Comparison of ENCODE assay signal across 21 mouse cellular contexts in the genomic region with DNA sequence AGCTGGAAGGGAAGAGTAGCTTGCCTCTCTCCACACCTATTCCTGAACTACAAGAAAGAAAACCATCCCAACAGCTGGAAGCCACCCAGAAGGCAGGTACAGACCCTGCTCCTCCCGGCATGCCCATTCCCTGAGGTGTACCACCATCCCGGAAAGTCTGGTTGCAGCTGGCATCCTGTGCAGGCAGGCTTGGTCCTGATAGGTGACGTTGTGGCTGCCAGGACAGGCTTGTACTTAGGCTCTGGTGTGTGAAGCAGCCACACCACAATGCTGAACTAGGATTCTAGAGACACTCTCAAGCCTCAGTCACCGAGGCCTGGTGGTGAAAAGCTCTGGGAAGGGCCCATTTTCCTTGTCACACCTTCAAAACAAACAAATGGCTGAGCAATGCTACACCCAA. TPM values are rescaled to one million over a fixed set of nuclear protein-coding genes. Genes with fewer than 3 reads are reported as not detected.
"Had no signal": no experiment of that assay in that cellular context is flagged by ENCODE, and none has a peak within 500 bp of the region (broad histone marks: within the 10 kb centered on the region; RNA-seq: fewer than 3 reads in every experiment).

No protein-coding gene starts in this region.

- H3K9ac ChIP-seq: liver, embryonic 14.5 days; liver, postnatal 0 days; lung, embryonic 14.5 days; midbrain, embryonic 13.5 days; neural tube, embryonic 13.5 days had no signal

- H3K4me3 ChIP-seq: megakaryocyte, embryonic 14.5 days; midbrain, embryonic 10.5 days; midbrain, embryonic 13.5 days; myocyte; neural tube, embryonic 13.5 days had no signal

- H3K4me1 ChIP-seq: midbrain, embryonic 10.5 days; midbrain, embryonic 13.5 days; neural tube, embryonic 13.5 days had no signal

- H3K27ac ChIP-seq: liver, embryonic 14.5 days; macrophage; midbrain, embryonic 10.5 days; midbrain, embryonic 13.5 days; neural tube, embryonic 13.5 days had no signal

- H3K4me2 ChIP-seq: liver, embryonic 11.5 days; lung, embryonic 14.5 days; midbrain, embryonic 13.5 days; neural tube, embryonic 13.5 days had no signal

- H3K36me3 ChIP-seq: midbrain, embryonic 10.5 days; midbrain, embryonic 13.5 days; neural tube, embryonic 13.5 days had no signal

- H3K27me3 ChIP-seq: midbrain, embryonic 13.5 days; neural tube, embryonic 13.5 days had no signal

- H3K9me3 ChIP-seq: megakaryocyte, embryonic 14.5 days; midbrain, embryonic 10.5 days; midbrain, embryonic 13.5 days; neural tube, embryonic 13.5 days had no signal

- ATAC-seq: intestine, postnatal 0 days; liver, postnatal 0 days; lung, postnatal 0 days; midbrain, embryonic 13.5 days; midbrain, embryonic 16.5 days had no signal

- DNase-seq: kidney, adult 2 months; kidney, postnatal 14 days; kidney, postnatal 4 days; liver, postnatal 0 days; lung, embryonic 14.5 days; retina, postnatal 1 day; right cerebral cortex, postnatal 25 days; spleen, adult 18-20 months; thymus, adult 18-20 months; thymus, postnatal 36 days had no signal

RNA-seq across cellular contexts. Expression of gene Dsp, which starts 54.9 kb away (rescaled TPM):
- polyA plus RNA-seq: macrophage, myocyte had no signal
